Mouse (Mus musculus) CH12.LX (cell line): ENCODE results near the gene Prss21. TPM values are rescaled to one million over a fixed set of nuclear protein-coding genes. Genes with fewer than 3 reads are reported as not detected.

Experiments used
- DNase-seq: peaks from one replicate; pipeline ENCODE4 v3.0.0-alpha.2; 2013; ENCODE audit errors: extremely low read depth
- H3K27ac ChIP-seq: 2 replicates; pipeline ENCODE4 v1.5.1; 2012; ENCODE audit warnings: low read depth, mild to moderate bottlenecking, control low read depth, moderate library complexity; ENCODE audit not compliant: insufficient read depth
- H3K27me3 ChIP-seq: replicated peaks from 2 replicates; pipeline ENCODE3; 2012; ENCODE audit warnings: inconsistent platforms
- H3K36me3 ChIP-seq, 2 experiments: replicated peaks in 1 of 2; 2 replicates each; pipeline versions ENCODE3 to v1.6.1; 2012; ENCODE audit warnings: inconsistent platforms in 1 of 2, low read length in 1 of 2, mild to moderate bottlenecking in 1 of 2, mixed read lengths in 1 of 2, moderate library complexity in 1 of 2; ENCODE audit not compliant: control insufficient read depth in 1 of 2, insufficient read depth in 1 of 2
- H3K4me1 ChIP-seq, 2 experiments: 2 replicates each; pipeline ENCODE4 v1.6.1; 2012; ENCODE audit warnings: inconsistent platforms in 1 of 2, moderate library complexity in 1 of 2; ENCODE audit not compliant: insufficient read depth in 2 of 2, control insufficient read depth in 1 of 2
- H3K4me2 ChIP-seq: 2 replicates; pipeline ENCODE4 v1.6.1; 2012; ENCODE audit warnings: low read depth, mild to moderate bottlenecking, control low read depth; ENCODE audit not compliant: poor library complexity, insufficient read depth, severe bottlenecking
- H3K4me3 ChIP-seq, 3 experiments: fragments of 150-350 bp in 1 of 3; sonication (generic) in 1 of 3; replicated peaks in 1 of 3; 2 replicates each; pipeline versions ENCODE3 to v1.5.1; 2011 to 2012; ENCODE audit warnings: low read depth in 2 of 3, low read length in 2 of 3, mild to moderate bottlenecking in 2 of 3, moderate library complexity in 2 of 3, control low read depth in 1 of 3, improper control_type of control experiment in 1 of 3, inconsistent platforms in 1 of 3, mixed read lengths in 1 of 3; ENCODE audit not compliant: poor library complexity in 1 of 3
- H3K79me2 ChIP-seq: replicated peaks from 2 replicates; pipeline ENCODE4 v1.6.1; 2012; ENCODE audit warnings: mild to moderate bottlenecking, moderate library complexity; ENCODE audit not compliant: control insufficient read depth, poor library complexity, insufficient read depth, severe bottlenecking; ENCODE audit errors: extremely low read depth
- H3K9ac ChIP-seq: 2 replicates; pipeline ENCODE4 v1.6.1; 2012; ENCODE audit warnings: low read depth, mild to moderate bottlenecking, control low read depth, moderate library complexity; ENCODE audit not compliant: insufficient read depth
- H3K9me3 ChIP-seq: replicated peaks from 2 replicates; pipeline ENCODE3; 2012; ENCODE audit warnings: low read length, inconsistent platforms, mixed read lengths
- CTCF ChIP-seq, 2 experiments: IDR thresholded peaks in 1 of 2; conservative IDR thresholded peaks in 1 of 2; 2 replicates each; pipeline ENCODE4 v1.5.1; 2011 to 2012; ENCODE audit warnings: low read depth in 2 of 2, low read length in 2 of 2, improper control_type of control experiment in 1 of 2, inconsistent platforms in 1 of 2, mild to moderate bottlenecking in 1 of 2, moderate library complexity in 1 of 2
- ELF1 ChIP-seq: IDR thresholded peaks from 2 replicates; pipeline ENCODE4 v1.6.1; 2014; ENCODE audit warnings: low read depth, mild to moderate bottlenecking, inconsistent platforms, low read length, improper control_type of control experiment
- ETS1 ChIP-seq: conservative IDR thresholded peaks from 2 replicates; pipeline ENCODE4 v1.6.1; 2012; ENCODE audit warnings: low read depth, mild to moderate bottlenecking, inconsistent platforms, low read length, improper control_type of control experiment, moderate library complexity
- GABPA ChIP-seq: IDR thresholded peaks from 2 replicates; pipeline ENCODE4 v1.6.1; 2012; ENCODE audit warnings: low read depth, low read length, improper control_type of control experiment, inconsistent platforms; ENCODE audit not compliant: insufficient replicate concordance
- JUN ChIP-seq: IDR thresholded peaks from 2 replicates; pipeline ENCODE4 v1.6.1; 2011; ENCODE audit warnings: low read depth, mild to moderate bottlenecking, low read length, improper control_type of control experiment, moderate library complexity; ENCODE audit not compliant: insufficient read depth
- MAZ ChIP-seq: IDR thresholded peaks from 2 replicates; pipeline ENCODE4 v1.6.1; 2012; ENCODE audit warnings: low read depth, mild to moderate bottlenecking, inconsistent platforms, low read length, improper control_type of control experiment, moderate library complexity
- MEF2A ChIP-seq: IDR thresholded peaks from 2 replicates; pipeline ENCODE4 v1.6.1; 2014; ENCODE audit warnings: low read depth, mild to moderate bottlenecking, inconsistent platforms, low read length, improper control_type of control experiment, borderline replicate concordance
- MYC ChIP-seq: IDR thresholded peaks from 2 replicates; pipeline ENCODE4 v1.6.1; 2011; ENCODE audit warnings: low read depth, mild to moderate bottlenecking, improper control_type of control experiment, low read length
- NELFE ChIP-seq: IDR thresholded peaks from 2 replicates; pipeline ENCODE4 v1.6.1; 2011; ENCODE audit warnings: low read depth, low read length, improper control_type of control experiment
- NRF1 ChIP-seq: IDR thresholded peaks from 2 replicates; pipeline ENCODE4 v1.6.1; 2014; ENCODE audit warnings: low read depth, mild to moderate bottlenecking, inconsistent platforms, low read length, improper control_type of control experiment, moderate library complexity
- POLR2AphosphoS2 ChIP-seq: IDR thresholded peaks from 2 replicates; pipeline ENCODE4 v1.6.1; 2011; ENCODE audit warnings: low read depth, low read length, improper control_type of control experiment
- RCOR1 ChIP-seq: conservative IDR thresholded peaks from 2 replicates; pipeline ENCODE4 v1.6.1; 2012; ENCODE audit warnings: low read depth, mild to moderate bottlenecking, inconsistent platforms, low read length, improper control_type of control experiment
- SMC3 ChIP-seq: IDR thresholded peaks from 2 replicates; pipeline ENCODE4 v1.6.1; 2011; ENCODE audit warnings: low read depth, low read length, improper control_type of control experiment
- TCF12 ChIP-seq: IDR thresholded peaks from 2 replicates; pipeline ENCODE4 v1.6.1; 2014; ENCODE audit warnings: low read depth, mild to moderate bottlenecking, inconsistent platforms, low read length, improper control_type of control experiment
- UBTF ChIP-seq: IDR thresholded peaks from 2 replicates; pipeline ENCODE4 v1.6.1; 2012; ENCODE audit warnings: low read depth, mild to moderate bottlenecking, inconsistent platforms, low read length, improper control_type of control experiment, moderate library complexity
- USF2 ChIP-seq: conservative IDR thresholded peaks from 2 replicates; pipeline ENCODE4 v1.6.1; 2011; ENCODE audit warnings: low read depth, low read length, improper control_type of control experiment
- ZMIZ1 ChIP-seq: IDR thresholded peaks from 2 replicates; pipeline ENCODE4 v1.6.1; 2012; ENCODE audit warnings: low read depth, mild to moderate bottlenecking, inconsistent platforms, low read length, improper control_type of control experiment
- dilution Hi-C: fragments of 300-500 bp; cut with MboI; formaldehyde crosslinking; loops from 2 replicates; pipeline ENCODE4 v1.14.3; 2020; ENCODE audit warnings: low sequenced_read_pairs; ENCODE audit not compliant: extremely low pct_unique_long_range_greater_than_20kb, extremely low pct_ligation_motif_present
- in situ Hi-C: fragments of 300-500 bp; cut with MboI; formaldehyde crosslinking; loops from 3 replicates; pipeline ENCODE4 v1.14.3; 2019; ENCODE audit warnings: low sequenced_read_pairs, low pct_ligation_motif_present, low pct_unique_long_range_greater_than_20kb, mixed read lengths
- polyA plus RNA-seq: library from polyadenylated mRNA; unstranded; fragments of >175 nt; gene quantifications from 2 replicates; pipeline ENCODE4 v1.2.1, GENCODE M21; 2012; ENCODE audit warnings: low read depth; ENCODE audit not compliant: insufficient read length
- total RNA-seq, 2 experiments: library from RNA; depleted of rRNA; stranded (reverse); fragments of 300-350 nt in 1 of 2; fragments of >200 nt in 1 of 2; gene quantifications; 2 replicates each; pipeline ENCODE4 v1.2.3; 2012 to 2014

Prss21 gene
- total and polyA plus RNA-seq, 3 experiments, result not detected

DNA sequence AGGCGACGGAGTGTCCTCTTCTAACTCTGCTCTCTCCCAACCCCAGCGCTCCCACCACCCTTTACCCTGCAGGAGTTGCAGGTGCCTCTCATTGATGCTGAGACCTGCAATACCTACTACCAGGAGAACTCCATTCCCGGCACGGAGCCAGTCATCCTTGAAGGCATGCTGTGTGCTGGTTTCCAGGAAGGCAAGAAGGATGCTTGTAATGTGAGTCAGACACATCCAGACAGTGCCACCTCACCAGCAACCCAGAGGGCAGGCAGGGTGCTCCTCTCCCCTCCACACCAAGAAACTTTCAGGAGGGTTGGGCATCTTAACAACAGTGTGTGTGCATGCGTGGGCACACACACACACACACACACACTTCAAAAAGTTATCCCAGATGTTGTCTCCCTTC, 10.7 kb upstream of the Prss21 start:
- no peak overlapping the region for H3K9ac ChIP-seq
- H3K36me3 ChIP-seq, result no peaks in the 10 kb centered on the region
- DNase-seq, result no peak
- peaks cover 0 to 9% of the 10 kb centered on the region in 2 experiments; a peak in 1 of 4 replicates for H3K4me1 ChIP-seq
- dilution Hi-C loops (no loop called here), in situ Hi-C loops (no loop called here)
- H3K27ac ChIP-seq, result no peak overlapping the region
- H3K4me2 ChIP-seq, result no peak overlapping the region
- no peaks in the 10 kb centered on the region for H3K79me2 ChIP-seq
- H3K4me3 ChIP-seq, result no peak overlapping the region
- TF ChIP-seq CTCF (conservative IDR thresholded peaks at IDR 0.05 in 1 of 2, IDR thresholded peaks at IDR 0.05 in 1 of 2; ENCODE audit: low read depth in 2 of 2, low read length in 2 of 2), result no peak
- no peak for TF ChIP-seq UBTF
- TF ChIP-seq MAZ, result no peak
- no peak for TF ChIP-seq TCF12
- no peak for TF ChIP-seq NRF1
- no peak for TF ChIP-seq RCOR1
- no peak for TF ChIP-seq ZMIZ1
- TF ChIP-seq MEF2A, result no peak
- TF ChIP-seq SMC3, result no peak
- H3K9me3 ChIP-seq, result no peaks in the 10 kb centered on the region
- peaks cover 16% of the 10 kb centered on the region for H3K27me3 ChIP-seq

DNA sequence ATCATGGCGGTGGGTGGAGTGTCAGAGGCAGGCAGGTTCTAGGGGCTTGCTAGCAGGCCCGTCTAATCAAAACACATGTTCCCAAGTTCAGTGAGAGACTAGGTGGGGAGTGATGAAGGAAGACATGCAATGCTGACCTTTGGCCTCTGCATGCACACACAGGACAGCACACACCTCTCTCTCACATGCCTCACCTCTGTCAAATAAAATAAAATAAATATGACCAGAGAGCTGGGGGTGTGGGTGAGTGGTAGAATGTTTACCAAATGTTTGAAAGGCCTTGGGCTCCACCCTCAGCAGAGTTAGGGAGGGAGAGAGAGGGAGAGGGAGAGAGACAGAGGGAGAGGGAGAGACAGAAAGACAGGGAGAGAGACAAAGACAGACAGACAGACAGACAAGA, 9.9 kb upstream of the Prss21 start:
- no peak overlapping the region for H3K27ac ChIP-seq
- no peak overlapping the region for H3K4me2 ChIP-seq
- peaks cover 0 to 9% of the 10 kb centered on the region in 2 experiments; a peak in 1 of 4 replicates for H3K4me1 ChIP-seq
- H3K4me3 ChIP-seq, result no peak overlapping the region
- no peaks in the 10 kb centered on the region for H3K79me2 ChIP-seq
- no peaks in the 10 kb centered on the region for H3K9me3 ChIP-seq
- H3K9ac ChIP-seq, result no peak overlapping the region
- dilution Hi-C loops, result no loop called here
- no peaks in the 10 kb centered on the region for H3K36me3 ChIP-seq
- DNase-seq, result no peak
- no peak for TF ChIP-seq NELFE
- TF ChIP-seq USF2, result no peak
- TF ChIP-seq UBTF, result no peak
- TF ChIP-seq SMC3, result no peak
- no peak for TF ChIP-seq MAZ
- no peak for TF ChIP-seq POLR2AphosphoS2
- TF ChIP-seq GABPA, result no peak
- no peak for TF ChIP-seq RCOR1
- TF ChIP-seq ELF1, result no peak
- no peak for TF ChIP-seq JUN
- TF ChIP-seq MYC, result no peak
- no peak for TF ChIP-seq ETS1
- in situ Hi-C loops, result no loop called here
- peaks cover 16% of the 10 kb centered on the region for H3K27me3 ChIP-seq
